12 mouse cellular contexts compared by ENCODE assay signal in genomic region chr4:57640222-57640621, GRCm38 (mm10).
A peak's percentile ranks its signal among the peaks of the same experiment; 100 is the strongest.
DNase-seq lines count a peak whose midpoint lies in the region; ATAC-seq and TF ChIP-seq lines count a peak whose summit lies in the region.
"Had no signal": no experiment of that assay in that cellular context is flagged by ENCODE, and none has a peak within 500 bp of the region (broad histone marks: within the 10 kb centered on the region; RNA-seq: fewer than 3 reads in every experiment).

No protein-coding gene starts in this region.

- H3K4me3 ChIP-seq in heart, embryonic 11.5 days (ENCODE audit: low read depth, low read length): no peak overlapping the region
- H3K4me3 ChIP-seq in lung, embryonic 14.5 days (ENCODE audit: low read depth, low read length): no peak overlapping the region
- no peak overlapping the region for H3K4me3 ChIP-seq in neural tube, embryonic 15.5 days (replicated peaks)
- H3K4me3 ChIP-seq: embryonic facial prominence, embryonic 13.5 days had no signal

- peaks cover 5% of the 10 kb centered on the region for H3K36me3 ChIP-seq in heart, embryonic 11.5 days (ENCODE audit: control insufficient read depth, insufficient read depth, low read length)
- H3K36me3 ChIP-seq in lung, embryonic 14.5 days (ENCODE audit: insufficient read depth): peaks cover 6% of the 10 kb centered on the region; the same call in 1 of the 2 replicates
- no peaks in the 10 kb centered on the region for H3K36me3 ChIP-seq in neural tube, embryonic 15.5 days
- H3K36me3 ChIP-seq: G1E had no signal

- H3K27me3 ChIP-seq in heart, embryonic 11.5 days (ENCODE audit: control insufficient read depth, insufficient read depth, low read length): no peaks in the 10 kb centered on the region
- H3K27me3 ChIP-seq in lung, embryonic 14.5 days (ENCODE audit: insufficient read depth, low read length): no peaks in the 10 kb centered on the region
- H3K27me3 ChIP-seq in neural tube, embryonic 15.5 days (replicated peaks): no peaks in the 10 kb centered on the region
- H3K27me3 ChIP-seq: embryonic facial prominence, embryonic 13.5 days had no signal

- peaks cover 42% of the 10 kb centered on the region for H3K4me1 ChIP-seq in heart, embryonic 11.5 days (ENCODE audit: control insufficient read depth, insufficient read depth, low read length)
- no peaks in the 10 kb centered on the region for H3K4me1 ChIP-seq in lung, embryonic 14.5 days (ENCODE audit: insufficient read depth)
- H3K4me1 ChIP-seq in neural tube, embryonic 15.5 days: peaks cover 35% of the 10 kb centered on the region

- H3K27ac ChIP-seq in heart, embryonic 11.5 days (ENCODE audit: low read depth, low read length): peak overlapping the region; percentile 66; the same call in 1 of the 2 replicates
- no peak overlapping the region for H3K27ac ChIP-seq in lung, embryonic 14.5 days (ENCODE audit: low read depth)
- H3K27ac ChIP-seq in neural tube, embryonic 15.5 days (replicated peaks): no peak overlapping the region
- H3K27ac ChIP-seq: embryonic facial prominence, embryonic 13.5 days had no signal

- no peak for ATAC-seq in heart, embryonic 11.5 days (replicated peaks; ENCODE audit: insufficient number of reproducible peaks, low FRiP score, low TSS enrichment)
- no peak for ATAC-seq in lung, embryonic 14.5 days (ENCODE audit: insufficient read depth)
- no peak for ATAC-seq in neural tube, embryonic 15.5 days (ENCODE audit: low FRiP score)
- no peak for ATAC-seq in granulocyte monocyte progenitor cell, adult 5-6 weeks (replicated peaks; ENCODE audit: poor library complexity, severe bottlenecking)

- DNase-seq in heart, postnatal 25 days (ENCODE audit: low spot score): no peak
- peak; percentile 17 for DNase-seq in lung, embryonic 14.5 days
- no peak for DNase-seq in lung, postnatal 36 days
- peak; percentile 59 for DNase-seq in NIH3T3 (ENCODE audit: low read depth)
- DNase-seq in ovary, adult 18-20 months (ENCODE audit: low spot score): no peak
- DNase-seq: layer of hippocampus, postnatal 36 days; lung, adult 2 months had no signal

- 25% methylated on average over 7 of the region's 7 CpGs for WGBS in heart, embryonic 11.5 days (ENCODE audit: insufficient replicate concordance)
- WGBS in lung, embryonic 14.5 days: 37% methylated on average over 7 of the region's 7 CpGs
- 46% methylated on average over 7 of the region's 7 CpGs for WGBS in neural tube, embryonic 15.5 days

- TF ChIP-seq CTCF in lung, embryonic 14.5 days (IDR thresholded peaks at IDR 0.05; ENCODE audit: low read depth): no peak

- no peaks in the 10 kb centered on the region for H3K9me3 ChIP-seq in heart, embryonic 11.5 days (replicated peaks; ENCODE audit: control insufficient read depth, low read length)
- no peaks in the 10 kb centered on the region for H3K9me3 ChIP-seq in lung, embryonic 14.5 days (ENCODE audit: low read depth, low read length)
- no peaks in the 10 kb centered on the region for H3K9me3 ChIP-seq in neural tube, embryonic 15.5 days (replicated peaks)
- H3K9me3 ChIP-seq: embryonic facial prominence, embryonic 13.5 days had no signal

- peak overlapping the region; percentile 46; the same call in 1 of the 2 replicates for H3K9ac ChIP-seq in heart, embryonic 11.5 days (ENCODE audit: low read depth, low read length)
- H3K9ac ChIP-seq in lung, embryonic 14.5 days: no peak overlapping the region
- no peak overlapping the region for H3K9ac ChIP-seq in neural tube, embryonic 15.5 days (replicated peaks)
- H3K9ac ChIP-seq: embryonic facial prominence, embryonic 13.5 days had no signal

- peak overlapping the region; percentile 35 for H3K4me2 ChIP-seq in heart, embryonic 11.5 days
- no peak overlapping the region for H3K4me2 ChIP-seq in lung, embryonic 14.5 days
- peak overlapping the region; percentile 59 for H3K4me2 ChIP-seq in neural tube, embryonic 15.5 days
- H3K4me2 ChIP-seq: embryonic facial prominence, embryonic 13.5 days had no signal

- intact Hi-C loops in heart, postnatal 25 days (cut with DNase I): no loop called here

Comparison
In these comparisons a context has a peak if more than half of its experiments do, and no peak if none do; other contexts are left out.
1. DNase-seq: peak in lung, embryonic 14.5 days (single experiment) and NIH3T3 (single experiment); none in heart, postnatal 25 days (single experiment), lung, postnatal 36 days (single experiment) and ovary, adult 18-20 months (single experiment).